Mouse (Mus musculus) gastrocnemius, postnatal 36 days (tissue): Measurements from ENCODE around the gene Sec1. TPM values are rescaled to one million over a fixed set of nuclear protein-coding genes. Genes with fewer than 3 reads are reported as not detected.
A peak's percentile ranks its signal among the peaks of the same experiment; 100 is the strongest.
"Not testable (repeated sequence)": the region's sequence is repeated elsewhere in the genome, so short reads cannot be mapped to it uniquely, and the experiment has no call there.

ENCODE experiments used
- DNase-seq, 2 experiments: peaks; one replicate each; pipeline ENCODE4 v3.0.0; 2022
- intact Hi-C: fragments of 180-260 bp; cut with DNase I; formaldehyde crosslinking; loops from one replicate; pipeline ENCODE4 v1.15.1; 2025
- total RNA-seq, 2 experiments: library from RNA; stranded (reverse); gene quantifications; 2 replicates each; pipeline ENCODE4 v1.2.3; 2021

Gene Sec1
- total RNA-seq, 2 experiments from 2014 or later = 0.12 to 0.26 TPM

GRCm38 (mm10) chr7:45683396-45684050, 10.7 kb downstream of the Sec1 start, which contains the start of gene Ntn5:
TSS of gene Ntn5 (plus strand) at chr7:45684022.
- no peak for DNase-seq
- intact Hi-C loops = loop anchor here (2.0 kb wide), 1 partner anchor 37 kb away; no protein-coding TSS in a partner anchor

- peak; percentile 81 for DNase-seq
- intact Hi-C loops = loop anchor here (2.0 kb wide), 1 partner anchor 36 kb away; no protein-coding TSS in a partner anchor
Measured at GRCm38 (mm10) chr7:45682144-45683126, 11.8 kb downstream of the Sec1 start.

GRCm38 (mm10) chr7:45681046-45681736, 13.0 kb downstream of the Sec1 start:
- intact Hi-C loops = no loop called here
- DNase-seq = no peak

GRCm38 (mm10) chr7:45679966-45680621, 14.1 kb downstream of the Sec1 start:
- no peak for DNase-seq

GRCm38 (mm10) chr7:45678513-45678912, 15.7 kb downstream of the Sec1 start:
- intact Hi-C loops = no loop called here
- DNase-seq = no peak

More at GRCm38 (mm10) chr7:45679966-45680621, 14.1 kb downstream of the Sec1 start:
- intact Hi-C loops = no loop called here

- intact Hi-C loops = no loop called here
- DNase-seq = no peak
Measured at GRCm38 (mm10) chr7:45677627-45678295, 16.4 kb downstream of the Sec1 start.

GRCm38 (mm10) chr7:45668921-45669320, 25.3 kb downstream of the Sec1 start:
- intact Hi-C loops = loop anchor here (5.0 kb wide), 1 partner anchor 52 kb away; the partner anchor contains the start of genes Fgf21 and Fut1

GRCm38 (mm10) chr7:45667761-45668160, 26.4 kb downstream of the Sec1 start:
- intact Hi-C loops = loop anchor here (5.0 kb wide), 1 partner anchor 50 kb away; the partner anchor contains the start of genes Fgf21 and Fut1

More at GRCm38 (mm10) chr7:45668921-45669320, 25.3 kb downstream of the Sec1 start:
- no peak for DNase-seq

GRCm38 (mm10) chr7:45666161-45666560, 28.0 kb downstream of the Sec1 start, which contains the start of gene Fut2:
TSS of gene Fut2 (minus strand) at chr7:45666394.
- no peak for DNase-seq
- intact Hi-C loops = loop anchor here (5.0 kb wide), 1 partner anchor 49 kb away; the partner anchor contains the start of genes Fgf21 and Fut1

More at GRCm38 (mm10) chr7:45667761-45668160, 26.4 kb downstream of the Sec1 start:
- no peak for DNase-seq

GRCm38 (mm10) chr7:45665303-45666138, 28.7 kb downstream of the Sec1 start:
- no peak for DNase-seq
- intact Hi-C loops = loop anchor here (5.0 kb wide), 1 partner anchor 48 kb away; the partner anchor contains the start of genes Fgf21 and Fut1

GRCm38 (mm10) chr7:45661702-45662101, 32.5 kb downstream of the Sec1 start:
- DNase-seq, intact Hi-C loops: not testable (repeated sequence)

GRCm38 (mm10) chr7:45660746-45661478, 33.3 kb downstream of the Sec1 start:
- DNase-seq = no peak
- intact Hi-C loops = no loop called here

- no peak for DNase-seq
- intact Hi-C loops = loop anchor here (5.0 kb wide), 1 partner anchor 38 kb away; the partner anchor contains the start of gene Sec1
Measured at GRCm38 (mm10) chr7:45654424-45655047, 39.7 kb downstream of the Sec1 start.

GRCm38 (mm10) chr7:45650484-45650883, 43.7 kb downstream of the Sec1 start:
- DNase-seq, intact Hi-C loops: not testable (repeated sequence)

- intact Hi-C loops = no loop called here
- DNase-seq = peak in 1 of 2 experiments; percentile 48
Measured at GRCm38 (mm10) chr7:45649351-45649750, 44.9 kb downstream of the Sec1 start.

- intact Hi-C loops = loop anchor here (2.0 kb wide), 1 partner anchor 36 kb away; no protein-coding TSS in a partner anchor
- DNase-seq = no peak
Measured at GRCm38 (mm10) chr7:45646671-45647070, 47.5 kb downstream of the Sec1 start.

- intact Hi-C loops = no loop called here
- no peak for DNase-seq
Measured at GRCm38 (mm10) chr7:45645591-45645971, 48.6 kb downstream of the Sec1 start.
